Mouse (Mus musculus) forebrain, embryonic 15.5 days (tissue): ENCODE data around the gene Mt4. TPM values are rescaled to one million over a fixed set of nuclear protein-coding genes. Genes with fewer than 3 reads are reported as not detected.

Experiments used
- ATAC-seq: fragments of 200-750 bp; cut with Nextera tagmentation; replicated peaks from 2 replicates; pipeline ENCODE4 v1.8.0; 2017; ENCODE audit warnings: mild to moderate bottlenecking, moderate TSS enrichment, moderate library complexity
- H3K27ac ChIP-seq: fragments of 300-500 bp; sonication (generic); replicated peaks from 2 replicates; pipeline ENCODE4 v1.5.1; 2015; ENCODE audit warnings: mild to moderate bottlenecking, inconsistent platforms
- H3K27me3 ChIP-seq: fragments of 300-500 bp; sonication (generic); 2 replicates; pipeline ENCODE4 v1.6.1; 2015; ENCODE audit warnings: inconsistent platforms
- H3K36me3 ChIP-seq: fragments of 300-500 bp; sonication (generic); 2 replicates; pipeline ENCODE4 v1.6.1; 2015; ENCODE audit warnings: mild to moderate bottlenecking, inconsistent platforms
- H3K4me1 ChIP-seq: fragments of 300-500 bp; sonication (generic); 2 replicates; pipeline ENCODE4 v1.6.1; 2015; ENCODE audit warnings: inconsistent platforms
- H3K4me2 ChIP-seq: fragments of 300-500 bp; sonication (generic); replicated peaks from 2 replicates; pipeline ENCODE4 v1.6.1; 2015; ENCODE audit warnings: mild to moderate bottlenecking, inconsistent platforms
- H3K4me3 ChIP-seq: fragments of 300-500 bp; sonication (generic); 2 replicates; pipeline ENCODE4 v1.5.1; 2015; ENCODE audit warnings: mild to moderate bottlenecking, inconsistent platforms
- H3K9ac ChIP-seq: fragments of 300-500 bp; sonication (generic); replicated peaks from 2 replicates; pipeline ENCODE4 v1.6.1; 2015; ENCODE audit warnings: mild to moderate bottlenecking, inconsistent platforms
- H3K9me3 ChIP-seq: fragments of 300-500 bp; sonication (generic); 2 replicates; pipeline ENCODE4 v1.6.1; 2016; ENCODE audit warnings: inconsistent platforms
- WGBS: fragments of 180-500 bp; shearing (Covaris S2); methylation state at CpG from one replicate; pipeline ENCODE4 v1.1.7; 2015; ENCODE audit warnings: mixed read lengths; 5-methylcytosine and 5-hydroxymethylcytosine counted together
- polyA plus RNA-seq: library from polyadenylated mRNA; unstranded; fragments of >200 nt; fragmentation: Nextera tagmentation; extraction: Ambion mirVana; gene quantifications from 2 replicates; pipeline ENCODE4 v1.2.1, GENCODE M21; 2015

The Mt4 gene
- polyA plus RNA-seq, 1 experiment from 2014 or later: not detected

GRCm38 (mm10) chr8:94172809-94173732 is 36.1 kb downstream of the Mt4 start:
- no peak overlapping the region for H3K27ac ChIP-seq
- peak overlapping the region; percentile 46 for H3K9ac ChIP-seq
- peak overlapping the region; percentile 50 for H3K4me3 ChIP-seq
- no peaks in the 10 kb centered on the region for H3K36me3 ChIP-seq
- peak; percentile 47; the same call in 1 of the 2 replicates for ATAC-seq
- 2% methylated on average over 39 of the region's 39 CpGs for WGBS
- peaks cover 37% of the 10 kb centered on the region for H3K27me3 ChIP-seq
- H3K4me1 ChIP-seq: peaks cover 21% of the 10 kb centered on the region
- H3K4me2 ChIP-seq: peak overlapping the region; percentile 98
- H3K9me3 ChIP-seq: no peaks in the 10 kb centered on the region

- peak overlapping the region; percentile 98; the same call in 1 of the 2 replicates for H3K4me2 ChIP-seq
- peaks cover 37% of the 10 kb centered on the region for H3K27me3 ChIP-seq
- H3K36me3 ChIP-seq: no peaks in the 10 kb centered on the region
- WGBS: 60% methylated on average over 11 of the region's 11 CpGs
- no peak overlapping the region for H3K27ac ChIP-seq
- ATAC-seq: no peak
- H3K9me3 ChIP-seq: no peaks in the 10 kb centered on the region
- peaks cover 25% of the 10 kb centered on the region for H3K4me1 ChIP-seq
- no peak overlapping the region for H3K4me3 ChIP-seq
- H3K9ac ChIP-seq: no peak overlapping the region
These were observed 36.9 kb downstream of the Mt4 start for GRCm38 (mm10) chr8:94173848-94174403.

GRCm38 (mm10) chr8:94174619-94175213 is 37.7 kb downstream of the Mt4 start:
- peaks cover 33% of the 10 kb centered on the region for H3K4me1 ChIP-seq
- WGBS: 18% methylated on average over 7 of the region's 7 CpGs
- H3K4me2 ChIP-seq: no peak overlapping the region
- H3K9ac ChIP-seq: no peak overlapping the region
- no peaks in the 10 kb centered on the region for H3K9me3 ChIP-seq
- ATAC-seq: no peak
- peaks cover 40% of the 10 kb centered on the region for H3K27me3 ChIP-seq
- no peak overlapping the region for H3K27ac ChIP-seq
- no peak overlapping the region for H3K4me3 ChIP-seq
- no peaks in the 10 kb centered on the region for H3K36me3 ChIP-seq

- 65% methylated on average over 7 of the region's 7 CpGs for WGBS
- peaks cover 43% of the 10 kb centered on the region for H3K27me3 ChIP-seq
These were observed 40.9 kb downstream of the Mt4 start for GRCm38 (mm10) chr8:94177716-94178390.

GRCm38 (mm10) chr8:94178857-94179712 is 42.1 kb downstream of the Mt4 start, which contains the start of gene Mt1:
Mt1 (plus strand) TSS chr8:94179082.
- WGBS: under 1% methylated on average over 50 of the region's 50 CpGs
- peak within 1 kb of the TSS; percentile 93 for H3K4me2 ChIP-seq
- no peak within 1 kb of the TSS for H3K27ac ChIP-seq
- no peaks in the 10 kb centered on the region for H3K9me3 ChIP-seq
- peak within 1 kb of the TSS; percentile 44 for H3K9ac ChIP-seq
- ATAC-seq: peak; percentile 88
- H3K4me3 ChIP-seq: peak within 1 kb of the TSS; percentile 51
- H3K36me3 ChIP-seq: no peaks in the 10 kb centered on the region
- peaks cover 43% of the 10 kb centered on the region for H3K27me3 ChIP-seq
- H3K4me1 ChIP-seq: peaks cover 26% of the 10 kb centered on the region

More at GRCm38 (mm10) chr8:94177716-94178390, 40.9 kb downstream of the Mt4 start:
- no peak overlapping the region for H3K9ac ChIP-seq
- H3K36me3 ChIP-seq: no peaks in the 10 kb centered on the region
- ATAC-seq: no peak
- no peak overlapping the region for H3K4me2 ChIP-seq
- peaks cover 25% of the 10 kb centered on the region for H3K4me1 ChIP-seq
- no peak overlapping the region for H3K4me3 ChIP-seq
- no peak overlapping the region for H3K27ac ChIP-seq
- no peaks in the 10 kb centered on the region for H3K9me3 ChIP-seq

GRCm38 (mm10) chr8:94179713-94180560 is 42.9 kb downstream of the Mt4 start:
- H3K4me2 ChIP-seq: peak overlapping the region; percentile 93
- no peak overlapping the region for H3K27ac ChIP-seq
- peaks cover 44% of the 10 kb centered on the region for H3K27me3 ChIP-seq
- peaks cover 26% of the 10 kb centered on the region for H3K4me1 ChIP-seq
- H3K9me3 ChIP-seq: no peaks in the 10 kb centered on the region
- no peaks in the 10 kb centered on the region for H3K36me3 ChIP-seq
- peak overlapping the region; percentile 44 for H3K9ac ChIP-seq
- WGBS: 5% methylated on average over 25 of the region's 25 CpGs
- H3K4me3 ChIP-seq: peak overlapping the region; percentile 51
- ATAC-seq: no peak

- no peak overlapping the region for H3K4me3 ChIP-seq
- H3K36me3 ChIP-seq: no peaks in the 10 kb centered on the region
- peaks cover 42% of the 10 kb centered on the region for H3K27me3 ChIP-seq
- H3K4me1 ChIP-seq: peaks cover 26% of the 10 kb centered on the region
- 86% methylated on average over 1 of the region's 1 CpGs for WGBS
- H3K9me3 ChIP-seq: no peaks in the 10 kb centered on the region
- no peak overlapping the region for H3K27ac ChIP-seq
- H3K4me2 ChIP-seq: no peak overlapping the region
- no peak overlapping the region for H3K9ac ChIP-seq
- ATAC-seq: no peak
These were observed 43.5 kb downstream of the Mt4 start for GRCm38 (mm10) chr8:94180561-94180908.

GRCm38 (mm10) chr8:94182055-94182929 is 45.3 kb downstream of the Mt4 start:
- Histone ChIP-seq H3K4me1 (peaks cover 30% of the 10 kb centered on the region), H3K27me3 (peaks cover 56% of the 10 kb centered on the region), H3K36me3 (no peaks in the 10 kb centered on the region), H3K9me3 (no peaks in the 10 kb centered on the region), H3K27ac (no peak overlapping the region), H3K9ac (no peak overlapping the region), H3K4me2 (no peak overlapping the region), H3K4me3 (no peak overlapping the region)
- ATAC-seq: no peak
- WGBS: 76% methylated on average over 13 of the region's 13 CpGs

- peak overlapping the region; percentile 10; the same call in 1 of the 2 replicates for H3K4me3 ChIP-seq
- WGBS: under 1% methylated on average over 16 of the region's 16 CpGs
- H3K9ac ChIP-seq: no peak overlapping the region
These were observed 46.1 kb downstream of the Mt4 start for GRCm38 (mm10) chr8:94183117-94183516.

GRCm38 (mm10) chr8:94184357-94184843 is 47.4 kb downstream of the Mt4 start:
- WGBS: 36% methylated on average over 12 of the region's 12 CpGs
- H3K4me3 ChIP-seq: no peak overlapping the region

More at GRCm38 (mm10) chr8:94183117-94183516, 46.1 kb downstream of the Mt4 start:
- Histone ChIP-seq H3K4me2 (peak overlapping the region; percentile 34), H3K4me1 (peaks cover 30% of the 10 kb centered on the region), H3K27ac (no peak overlapping the region), H3K27me3 (peaks cover 61% of the 10 kb centered on the region), H3K9me3 (no peaks in the 10 kb centered on the region), H3K36me3 (no peaks in the 10 kb centered on the region)
- peak; percentile 71 for ATAC-seq

More at GRCm38 (mm10) chr8:94184357-94184843, 47.4 kb downstream of the Mt4 start:
- no peak overlapping the region for H3K4me2 ChIP-seq
- no peak overlapping the region for H3K27ac ChIP-seq
- ATAC-seq: no peak
- peaks cover 21% of the 10 kb centered on the region for H3K4me1 ChIP-seq
- no peaks in the 10 kb centered on the region for H3K36me3 ChIP-seq
- no peaks in the 10 kb centered on the region for H3K9me3 ChIP-seq
- no peak overlapping the region for H3K9ac ChIP-seq
- peaks cover 61% of the 10 kb centered on the region for H3K27me3 ChIP-seq
